Mouse (Mus musculus): ENCODE results near the gene Ttc28.

The Ttc28 gene

DNA sequence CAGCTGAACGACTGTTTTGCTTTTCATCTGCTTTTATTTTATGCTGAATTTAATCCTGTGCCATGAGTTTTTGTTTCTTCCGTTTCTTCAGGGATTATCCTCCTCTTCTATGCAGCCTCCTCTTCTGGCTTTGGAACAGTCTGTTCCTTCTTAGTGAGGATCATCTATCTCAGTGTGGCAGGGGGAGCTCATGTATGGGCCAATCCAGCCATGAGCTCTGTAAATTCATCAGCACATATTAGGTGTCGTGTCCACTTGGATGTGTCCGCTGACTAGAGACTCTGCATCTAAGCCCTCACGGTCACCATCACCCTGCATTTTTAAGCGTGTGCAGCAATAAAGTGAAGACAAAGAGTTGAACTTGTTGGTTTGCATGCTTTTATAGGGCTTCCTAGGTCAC lies 128.8 kb downstream of the Ttc28 start:
- no peak for DNase-seq (ENCODE audit: low spot score)

DNA sequence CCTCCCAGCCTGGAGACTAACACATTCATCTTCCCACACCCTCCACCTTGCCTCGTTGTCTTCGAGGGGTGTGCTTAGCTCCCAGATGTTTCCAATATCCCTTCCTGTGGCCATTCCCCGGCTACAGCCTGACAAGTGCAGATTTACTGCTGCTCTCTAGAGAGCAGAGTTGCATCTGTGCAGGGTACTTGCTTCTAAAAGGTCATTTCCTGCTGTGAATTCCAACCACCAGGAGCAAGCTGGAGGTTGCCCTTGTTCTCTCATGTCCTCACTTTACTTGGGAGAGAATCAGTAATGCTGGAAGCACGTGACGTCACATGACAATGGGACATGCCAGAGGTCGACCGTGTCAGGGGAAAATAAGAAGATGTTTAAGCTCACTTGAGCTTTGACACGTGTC lies 131.7 kb downstream of the Ttc28 start:
- DNase-seq (ENCODE audit: low spot score) = no peak

DNA sequence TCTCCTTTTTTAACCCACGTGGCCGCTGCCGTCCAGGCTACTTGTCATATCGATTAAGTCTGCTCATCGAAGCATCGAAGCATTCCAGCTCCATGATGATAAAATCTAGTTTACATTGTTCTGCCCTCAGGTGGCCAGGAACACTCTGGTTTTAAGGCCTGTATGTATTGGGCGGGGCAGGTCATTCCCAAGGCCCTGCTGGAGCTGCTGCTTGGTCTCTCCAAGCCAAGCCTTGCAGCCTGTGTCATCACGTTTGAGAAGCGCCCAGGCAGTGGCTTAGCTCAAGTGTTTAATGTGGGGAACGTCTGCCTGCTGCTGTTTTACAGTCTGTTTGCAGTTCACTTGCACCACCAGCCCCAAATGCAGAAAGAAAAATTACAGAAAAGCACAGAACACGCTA lies 132.5 kb downstream of the Ttc28 start:
- no peak for DNase-seq (ENCODE audit: low spot score)

DNA sequence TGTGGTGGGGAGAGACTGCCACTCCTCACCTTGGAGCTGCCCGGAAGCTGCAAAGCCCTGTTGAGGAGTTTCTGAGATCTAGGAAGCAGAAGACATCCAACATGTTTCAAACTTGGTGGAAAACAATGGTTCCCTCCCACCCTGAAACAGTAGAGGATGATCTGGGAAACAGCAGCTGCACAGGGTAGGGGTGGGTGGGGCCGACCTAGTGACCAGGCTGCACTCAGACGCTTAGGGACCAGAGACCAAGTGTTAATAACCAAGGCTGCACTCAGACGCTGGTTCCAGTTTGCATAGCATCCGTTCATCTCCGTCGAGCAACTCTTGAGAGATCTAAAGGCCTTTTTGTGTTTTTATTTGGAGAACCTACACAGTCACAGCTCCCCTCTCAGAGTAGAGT lies 133.0 kb downstream of the Ttc28 start:
- DNase-seq (ENCODE audit: low spot score) = no peak

DNA sequence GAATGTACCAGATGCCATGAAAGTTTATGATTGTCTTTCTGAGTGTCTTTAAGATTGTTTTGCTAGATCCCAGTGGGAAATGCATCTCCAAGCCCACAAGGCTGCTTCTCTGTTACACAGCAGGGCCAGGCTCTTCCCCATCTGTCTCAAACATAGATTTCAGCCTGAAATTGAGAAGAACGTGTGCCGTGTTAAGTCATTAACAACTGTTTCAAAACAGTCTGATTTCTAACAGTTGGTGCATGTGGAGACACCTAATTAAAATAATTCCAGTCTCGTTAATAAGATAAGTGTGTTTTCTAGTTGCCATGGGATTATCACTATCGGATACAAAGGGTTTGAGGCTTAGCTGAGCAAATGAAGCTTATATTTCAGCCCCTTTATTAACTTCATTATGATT lies 135.4 kb downstream of the Ttc28 start:
- no peak for DNase-seq (ENCODE audit: low spot score)

DNA sequence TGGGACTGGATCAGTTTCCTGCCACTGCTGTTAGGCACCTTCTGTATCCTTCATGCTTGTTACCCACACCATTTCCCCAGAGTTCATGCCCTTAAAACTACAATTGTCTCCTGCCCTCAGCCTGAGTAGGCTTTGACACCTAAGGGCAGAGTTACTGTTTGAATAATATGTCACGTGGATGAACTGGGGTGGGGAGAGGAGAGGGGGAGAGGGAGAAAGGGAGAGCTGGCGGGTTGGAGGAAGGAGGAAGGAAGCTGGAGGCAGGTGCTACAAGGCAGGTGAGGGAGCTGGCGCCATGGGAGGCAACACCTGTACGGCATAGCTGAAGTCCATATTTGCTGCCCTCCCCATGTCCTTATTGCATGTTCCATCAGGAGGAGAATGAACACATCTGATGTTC lies 137.7 kb downstream of the Ttc28 start:
- no peak for DNase-seq (ENCODE audit: low spot score)

DNA sequence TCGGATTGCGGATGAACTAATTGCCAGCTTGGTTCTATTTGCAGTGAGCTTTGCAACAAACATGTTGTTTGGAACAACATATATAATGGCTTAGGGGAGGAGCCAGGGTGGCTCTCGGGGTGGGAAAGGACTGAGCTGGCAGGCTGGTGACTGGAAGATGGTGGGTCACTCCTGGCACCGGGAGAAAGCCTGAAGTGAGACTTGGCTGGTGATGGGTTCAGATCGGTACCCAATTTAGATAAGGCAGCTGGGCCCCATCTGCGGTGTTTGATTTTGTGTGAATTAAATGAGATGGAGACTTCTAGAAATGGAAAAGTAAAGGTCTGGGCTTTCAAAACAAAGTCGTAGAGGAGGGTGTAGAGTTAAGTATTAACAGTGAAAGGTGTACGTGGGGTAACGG lies 142.7 kb downstream of the Ttc28 start:
- no peak for DNase-seq (ENCODE audit: low spot score)

DNA sequence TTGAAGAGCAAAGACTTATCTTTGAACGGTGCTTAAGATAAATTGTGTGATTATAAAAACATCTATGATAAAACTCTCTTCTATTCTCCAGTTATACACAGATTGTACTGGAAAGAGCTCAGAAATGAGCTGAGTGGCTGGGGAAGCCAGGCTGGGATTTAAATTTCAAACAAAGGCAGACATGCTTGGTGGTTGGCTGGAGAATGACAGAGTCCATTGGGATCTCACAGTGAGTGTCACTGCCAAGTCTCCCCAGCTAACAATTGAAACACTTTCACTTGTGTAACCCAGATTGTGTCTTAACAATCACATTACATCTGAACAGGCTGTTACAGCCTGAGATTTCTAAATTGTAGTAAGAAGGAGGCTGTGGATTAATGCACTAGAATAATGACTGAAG lies 143.3 kb downstream of the Ttc28 start:
- DNase-seq (ENCODE audit: low spot score) = no peak

DNA sequence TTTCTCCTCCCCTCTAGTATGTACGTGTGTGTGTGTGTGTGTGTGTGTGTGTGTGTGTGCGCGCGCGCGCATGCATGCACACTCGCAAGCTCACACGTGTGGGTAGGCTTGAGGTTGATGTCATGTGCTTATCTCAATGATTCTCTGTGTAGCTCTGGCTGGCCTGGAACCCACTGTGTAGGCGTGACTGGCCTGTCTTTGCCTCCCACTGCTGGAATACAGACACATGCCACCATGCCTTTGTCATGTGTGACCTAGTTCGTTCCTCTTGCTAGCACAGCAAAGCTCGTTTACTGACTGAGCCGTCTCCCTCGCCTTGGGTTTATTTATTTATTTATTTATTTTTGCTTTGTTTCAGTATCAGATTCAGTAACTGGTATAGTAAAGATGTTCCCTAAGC lies 145.0 kb downstream of the Ttc28 start:
- no peak for DNase-seq (ENCODE audit: low spot score)

DNA sequence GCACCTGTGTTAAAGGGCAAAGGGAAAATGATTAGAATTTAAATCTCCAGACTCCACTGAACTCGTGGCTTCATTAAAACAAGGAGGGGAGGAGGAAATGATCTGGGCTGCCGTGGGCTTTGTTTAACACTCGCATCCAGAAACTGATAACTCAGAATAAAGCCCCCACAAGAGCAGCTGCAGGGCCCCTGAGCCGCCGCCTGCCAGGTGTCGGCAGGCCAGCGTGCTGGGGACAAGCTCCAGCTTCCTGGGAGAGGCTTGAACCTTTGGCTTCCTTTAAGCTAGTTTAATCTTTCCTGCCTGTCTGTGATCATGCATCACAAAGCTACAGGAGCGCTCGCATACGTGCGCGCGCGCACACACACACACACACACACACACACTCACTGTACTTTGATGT lies 145.9 kb downstream of the Ttc28 start:
- DNase-seq (ENCODE audit: low spot score) = no peak

DNA sequence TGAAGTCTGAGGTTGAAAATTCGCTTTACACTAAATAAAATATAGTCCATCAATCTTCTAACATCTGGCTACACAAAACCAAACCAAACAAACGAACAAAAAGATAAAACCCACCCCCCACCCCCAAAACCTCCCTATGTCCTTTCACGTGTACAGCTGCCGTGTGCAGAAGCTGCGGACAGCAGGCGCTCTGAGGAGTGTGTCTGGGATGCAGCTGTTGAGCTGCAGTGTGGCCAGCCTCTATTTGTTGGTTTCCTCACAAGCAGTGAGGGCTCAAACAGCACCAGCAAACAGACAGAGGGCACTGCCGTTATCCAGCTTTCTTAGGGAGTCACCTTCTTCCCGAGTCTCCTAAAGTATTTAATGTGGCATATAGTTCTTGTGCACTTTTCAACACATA lies 146.6 kb downstream of the Ttc28 start:
- DNase-seq (ENCODE audit: low spot score) = no peak

DNA sequence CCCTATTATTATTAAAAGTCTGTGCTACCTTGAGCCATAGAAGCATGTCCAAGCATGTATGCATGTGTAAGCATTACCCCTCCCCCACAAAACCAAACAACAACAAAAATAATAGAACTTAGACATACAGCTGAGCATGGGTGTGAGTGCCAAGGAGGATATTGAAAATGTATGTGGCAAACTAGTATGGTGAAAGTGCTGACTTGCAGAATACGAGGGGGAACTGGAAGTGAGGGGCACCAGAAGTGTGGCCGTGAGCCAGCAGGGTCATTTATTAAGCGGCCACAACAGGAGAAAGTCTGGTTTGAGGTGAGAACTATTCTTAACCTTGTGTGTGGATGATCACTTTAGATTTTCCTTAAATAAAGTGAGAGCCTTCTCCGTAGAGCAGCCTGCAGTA lies 148.7 kb downstream of the Ttc28 start:
- no peak for DNase-seq (ENCODE audit: low spot score)

DNA sequence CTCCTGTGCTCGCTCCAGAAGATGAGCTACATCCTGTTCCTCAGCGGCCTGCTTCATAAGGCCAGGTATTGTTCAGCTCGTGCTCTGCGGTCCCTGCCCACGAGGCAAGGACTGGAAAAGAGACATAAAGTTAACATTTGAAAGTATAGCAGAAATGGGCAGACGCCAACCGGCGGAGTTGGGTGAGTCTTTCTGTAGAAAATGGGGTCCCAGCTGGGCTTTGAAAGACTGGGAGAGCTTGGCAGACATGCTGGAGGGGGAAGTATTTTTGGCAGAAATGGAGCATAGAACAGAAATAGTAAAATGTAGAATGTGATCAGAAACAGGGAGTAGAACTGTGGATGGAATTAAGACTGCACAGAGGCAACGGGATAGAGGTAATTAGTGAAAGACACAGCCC lies 149.3 kb downstream of the Ttc28 start:
- no peak for DNase-seq (ENCODE audit: low spot score)

DNA sequence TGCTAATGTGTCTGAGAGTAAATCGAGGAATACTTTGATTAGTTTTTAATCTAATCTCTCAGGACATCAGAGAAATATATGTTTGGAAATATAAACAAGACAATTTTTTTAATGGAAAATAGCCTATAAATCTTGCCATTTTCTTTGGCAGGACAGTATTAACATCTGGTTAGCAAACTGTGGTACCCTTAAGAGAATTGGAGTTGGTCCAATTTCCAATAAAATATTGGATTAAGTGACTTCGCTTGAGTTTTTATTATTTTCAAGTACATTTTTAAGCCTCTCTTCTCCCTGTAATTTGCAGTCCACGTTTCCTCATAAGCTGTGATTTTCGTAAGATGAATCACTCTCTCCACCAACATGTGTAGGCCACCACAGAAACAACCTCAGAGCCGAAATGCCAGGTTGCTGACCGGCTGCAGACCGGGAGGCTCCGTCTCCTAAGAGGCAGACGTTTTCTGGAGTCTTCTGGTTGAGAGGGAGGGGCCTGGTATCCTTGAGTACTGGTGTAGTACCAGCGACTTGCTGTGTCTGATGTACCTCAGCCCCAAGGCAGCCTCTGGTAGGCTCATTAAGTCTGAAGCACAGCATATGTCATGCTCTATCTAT lies 153.2 kb downstream of the Ttc28 start:
- DNase-seq (ENCODE audit: low spot score) = no peak

DNA sequence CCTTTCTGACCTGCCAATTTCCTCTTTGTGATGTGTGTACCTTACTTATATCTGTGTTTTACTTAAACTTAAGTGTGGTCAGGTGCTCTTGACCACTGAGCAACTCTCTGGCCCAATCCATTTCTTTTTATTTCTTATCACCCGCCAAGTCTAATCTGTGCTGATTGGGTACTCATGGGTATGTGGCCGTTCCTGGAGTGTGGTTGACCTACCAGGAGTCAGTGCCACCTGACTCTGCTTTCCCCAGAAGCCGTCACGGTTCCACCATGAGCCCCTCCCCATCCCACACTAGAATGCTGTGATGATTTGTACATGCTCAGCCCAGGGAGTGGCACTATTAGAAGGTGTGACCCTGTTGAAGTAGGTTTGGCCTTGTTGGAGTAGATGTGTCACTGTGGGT lies 153.9 kb downstream of the Ttc28 start:
- no peak for DNase-seq (ENCODE audit: low spot score)

DNA sequence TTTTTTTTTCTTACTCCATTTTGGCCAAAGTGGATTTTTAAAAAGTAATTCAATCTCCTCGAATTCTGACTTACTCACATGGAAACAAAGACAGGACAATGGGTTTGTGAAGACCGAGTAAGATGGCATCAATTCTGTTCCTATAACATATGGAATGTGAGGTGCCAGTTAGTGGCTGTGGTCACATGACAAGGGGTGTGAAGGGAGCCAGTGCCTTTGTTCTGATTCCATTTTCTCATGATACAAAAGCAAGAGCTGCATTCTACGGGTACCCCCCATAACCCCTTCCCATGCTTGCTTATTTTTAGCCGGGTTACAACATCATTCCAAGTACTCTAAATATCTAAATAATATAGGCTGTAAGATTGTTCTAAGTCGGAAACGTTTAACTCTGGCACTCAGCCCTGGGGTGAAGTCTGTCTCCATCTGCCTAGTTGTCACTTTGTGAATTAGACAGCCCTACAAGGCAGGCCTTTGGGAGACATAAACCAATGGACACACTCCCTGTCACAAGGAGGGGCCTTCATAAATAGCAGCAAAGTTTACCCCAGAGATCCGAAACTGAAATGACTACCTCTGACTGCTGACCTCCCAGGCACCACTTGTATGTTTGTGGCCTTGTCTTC lies 157.6 kb downstream of the Ttc28 start:
- DNase-seq (ENCODE audit: low spot score) = no peak

DNA sequence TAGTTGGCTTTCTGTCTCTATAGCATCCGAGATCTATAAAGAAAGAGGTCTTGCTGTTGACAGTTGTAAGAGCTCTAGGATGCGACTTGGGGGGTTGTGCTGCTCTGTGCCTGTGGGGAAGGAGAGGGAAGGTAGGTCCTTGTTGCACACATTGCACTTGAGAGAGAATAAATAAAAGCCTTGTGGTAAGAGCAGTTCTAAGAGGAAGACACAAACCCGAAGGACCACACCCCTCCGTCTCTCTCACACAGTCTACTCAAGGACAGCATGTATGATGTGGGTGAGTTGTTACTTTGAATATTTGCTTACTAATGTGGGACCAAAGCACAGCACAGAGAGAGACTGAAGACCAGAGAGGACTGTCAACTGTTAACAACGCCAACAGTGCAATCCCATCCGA lies 160.2 kb downstream of the Ttc28 start:
- DNase-seq (ENCODE audit: low spot score) = no peak

DNA sequence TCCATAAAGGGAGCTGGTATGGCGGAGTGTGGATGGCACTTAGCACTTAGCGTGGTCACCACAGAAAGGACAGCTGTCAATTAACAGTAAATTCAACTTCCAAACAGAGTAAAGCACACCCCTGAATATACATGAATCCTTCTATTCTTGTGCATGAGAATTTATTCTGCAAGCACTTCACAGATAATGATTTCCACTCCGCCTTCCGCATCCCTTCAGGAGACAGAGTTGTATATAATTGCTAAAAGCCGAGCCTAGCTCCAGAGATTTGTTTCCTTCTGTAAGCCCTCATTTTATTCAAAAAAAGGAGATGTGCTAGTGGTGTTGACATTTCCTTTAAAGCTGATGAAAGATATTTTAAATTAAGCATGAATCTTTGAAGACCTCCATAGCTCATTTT lies 162.3 kb downstream of the Ttc28 start:
- DNase-seq (ENCODE audit: low spot score) = no peak

DNA sequence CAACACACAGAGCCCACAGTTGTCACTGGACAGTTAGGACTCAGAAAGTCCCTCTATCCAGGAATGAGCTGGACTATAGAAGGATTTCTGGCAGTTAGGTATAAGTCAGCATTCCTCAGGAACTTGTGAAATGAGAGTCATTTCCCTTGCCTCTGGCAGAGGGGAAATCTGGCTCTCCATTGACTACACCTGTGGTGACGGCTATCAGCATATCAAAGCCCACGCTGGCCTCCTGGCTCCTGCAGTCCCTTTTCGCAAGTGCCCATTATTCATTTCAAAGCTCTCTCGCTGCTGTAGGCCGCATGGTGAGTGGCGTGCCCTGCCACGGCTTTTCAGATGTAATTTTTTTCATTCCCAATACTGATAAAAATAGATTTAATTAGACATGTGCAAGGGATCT lies 164.6 kb downstream of the Ttc28 start:
- no peak for DNase-seq (ENCODE audit: low spot score)

DNA sequence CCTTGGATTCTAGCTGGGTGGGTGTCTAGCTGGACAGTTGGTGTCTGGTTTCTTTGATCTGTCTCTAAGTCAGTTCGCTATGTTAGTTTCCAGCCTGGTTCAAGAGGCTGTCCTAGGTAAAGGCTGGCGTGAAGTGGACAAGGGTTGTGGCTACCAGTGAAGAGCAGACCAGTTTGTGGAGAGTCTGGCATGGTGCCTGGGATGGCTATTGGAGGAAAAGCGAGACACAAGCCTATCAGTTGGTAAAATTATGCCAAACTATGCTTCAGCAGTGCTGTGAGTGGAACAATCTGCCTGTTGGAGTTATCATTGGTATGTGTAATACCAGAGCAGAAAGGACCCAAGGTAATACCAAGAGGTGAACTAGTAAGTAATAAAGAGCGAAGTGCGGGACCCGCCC lies 166.8 kb downstream of the Ttc28 start:
- DNase-seq (ENCODE audit: low spot score) = no peak

DNA sequence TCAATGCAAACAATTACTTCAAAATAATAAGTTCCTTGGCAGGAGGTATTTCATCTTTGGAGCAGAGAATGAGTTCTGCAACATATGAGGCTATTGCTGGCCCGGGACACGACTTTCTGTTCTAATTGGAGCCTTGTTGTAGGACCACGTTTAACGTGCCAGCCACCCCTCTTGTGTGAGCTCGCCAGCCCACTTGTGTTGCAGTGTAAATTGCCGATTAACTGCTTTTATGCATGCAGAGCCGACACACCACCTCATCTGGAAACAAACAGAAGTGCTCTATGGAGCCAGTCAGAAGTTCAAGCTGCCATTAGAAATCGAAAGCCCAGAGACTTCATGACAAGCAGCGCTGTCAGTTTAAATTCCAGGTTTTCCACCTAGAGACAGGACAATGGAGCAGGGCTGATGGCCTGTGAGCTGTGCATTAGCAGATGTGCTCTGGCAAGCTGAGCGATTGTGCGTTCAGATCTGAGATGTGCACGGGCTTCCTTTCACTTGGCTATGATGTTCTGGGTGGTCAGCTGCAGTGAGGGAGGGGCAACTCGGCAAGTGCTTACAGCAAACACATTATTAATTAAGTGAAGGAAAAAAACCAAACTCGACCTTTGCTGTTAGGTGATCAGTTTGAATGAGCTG lies 167.4 kb downstream of the Ttc28 start:
- no peak for DNase-seq (ENCODE audit: low spot score)

DNA sequence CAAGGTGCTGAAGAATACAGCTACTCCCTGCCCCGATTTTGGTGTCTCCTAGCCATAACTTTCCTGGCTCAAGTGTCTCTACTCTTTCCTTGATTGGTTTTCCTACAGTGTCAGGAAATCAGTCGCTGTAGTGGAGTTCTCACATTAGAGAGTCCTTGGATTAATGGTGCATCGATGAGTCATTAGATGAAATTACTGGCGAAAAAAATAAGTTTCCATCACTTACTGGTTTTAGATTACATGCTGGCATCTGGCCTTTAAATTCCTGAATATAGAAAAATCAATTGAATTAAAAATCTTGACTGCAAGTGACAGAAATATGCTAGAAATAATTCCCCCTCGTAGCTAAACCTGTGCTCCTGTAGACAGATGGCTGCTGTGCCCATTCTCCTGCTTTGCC lies 168.4 kb downstream of the Ttc28 start:
- DNase-seq (ENCODE audit: low spot score) = no peak

DNA sequence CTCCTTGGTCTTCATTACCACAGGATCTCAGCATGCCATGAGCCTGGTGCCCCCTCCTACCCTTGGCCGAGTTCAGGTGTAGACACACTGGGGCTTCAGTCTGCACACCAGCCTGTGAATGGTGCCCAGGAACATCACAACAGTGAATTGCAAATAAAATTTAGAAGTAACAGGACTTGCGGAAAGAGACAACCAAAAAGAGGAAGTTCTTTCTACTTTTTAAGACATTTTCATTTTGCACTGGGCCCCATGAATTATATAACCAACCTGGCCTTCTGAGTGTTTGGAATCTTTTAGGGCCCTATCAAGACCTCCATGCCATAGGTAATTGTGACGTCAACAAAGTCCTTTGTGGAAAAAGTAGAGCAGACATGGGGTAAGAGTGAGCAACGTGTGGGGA lies 170.0 kb downstream of the Ttc28 start:
- DNase-seq (ENCODE audit: low spot score) = no peak

DNA sequence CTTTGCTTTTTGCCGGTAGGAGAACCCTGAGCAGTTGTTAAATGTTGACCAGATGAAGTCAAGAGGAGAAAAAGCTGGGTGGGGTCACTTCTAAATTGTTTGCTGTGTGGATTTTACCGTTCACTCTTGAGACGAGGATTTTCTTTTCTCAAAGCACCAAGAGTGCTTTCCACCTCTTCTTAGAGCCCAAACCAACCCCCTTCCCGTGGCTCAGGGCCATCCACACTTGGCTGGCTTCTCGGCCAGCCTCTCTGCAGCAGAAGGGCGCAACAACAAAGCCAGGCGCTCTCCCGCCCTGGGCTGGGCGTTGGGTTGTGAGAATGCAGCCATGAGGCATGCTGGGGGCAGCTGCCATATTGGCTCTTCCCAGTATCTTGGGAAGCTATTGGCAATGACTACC lies 170.5 kb downstream of the Ttc28 start:
- DNase-seq (ENCODE audit: low spot score) = no peak

Data from urinary bladder, postnatal 10 days (tissue).